Mouse (Mus musculus): Measurements from ENCODE around the gene Ppt2.

Gene Ppt2

DNA sequence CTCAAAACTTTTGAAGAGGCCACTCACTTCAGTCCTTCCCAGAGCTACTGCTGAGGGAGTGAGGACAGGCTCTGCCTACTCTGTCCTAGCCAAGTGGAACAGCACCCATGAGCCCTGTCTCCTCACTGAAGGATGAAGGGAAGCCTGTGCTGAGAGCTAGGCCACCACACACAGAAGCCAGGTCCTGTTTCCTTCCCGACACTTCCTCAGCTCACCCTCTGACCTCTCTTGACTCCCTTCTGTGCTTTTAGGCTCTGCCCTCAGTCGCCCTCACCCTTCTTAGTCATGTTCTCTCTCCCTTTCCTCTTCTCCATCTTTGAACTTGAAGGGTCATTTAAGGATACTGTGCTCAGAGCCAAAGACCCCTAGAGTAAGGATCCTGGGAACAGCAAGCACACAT, 29.0 kb upstream of the Ppt2 start:
- ATAC-seq (ENCODE audit: insufficient number of reproducible peaks, low FRiP score, low TSS enrichment), result no peak

DNA sequence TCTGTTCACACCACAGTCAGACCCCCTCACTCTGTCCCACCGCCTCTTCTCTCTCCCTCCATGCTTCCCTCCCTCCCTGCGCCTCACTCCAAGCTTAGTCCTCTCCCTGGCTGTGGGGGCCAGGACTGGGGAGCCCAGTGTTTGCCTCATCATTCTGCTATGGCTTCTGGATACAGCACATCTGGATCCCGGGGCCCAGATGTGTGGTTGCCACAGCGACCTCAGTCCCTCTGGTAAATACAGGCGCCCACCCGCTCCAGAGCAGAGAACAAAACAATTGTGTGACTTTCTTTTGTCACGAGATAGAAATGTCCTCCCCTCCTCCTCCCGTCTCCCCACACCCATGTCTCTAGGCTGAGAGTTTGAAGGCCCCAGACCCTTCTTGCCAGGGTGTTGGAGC, 28.4 kb upstream of the Ppt2 start:
- ATAC-seq (ENCODE audit: insufficient number of reproducible peaks, low FRiP score, low TSS enrichment), result no peak

DNA sequence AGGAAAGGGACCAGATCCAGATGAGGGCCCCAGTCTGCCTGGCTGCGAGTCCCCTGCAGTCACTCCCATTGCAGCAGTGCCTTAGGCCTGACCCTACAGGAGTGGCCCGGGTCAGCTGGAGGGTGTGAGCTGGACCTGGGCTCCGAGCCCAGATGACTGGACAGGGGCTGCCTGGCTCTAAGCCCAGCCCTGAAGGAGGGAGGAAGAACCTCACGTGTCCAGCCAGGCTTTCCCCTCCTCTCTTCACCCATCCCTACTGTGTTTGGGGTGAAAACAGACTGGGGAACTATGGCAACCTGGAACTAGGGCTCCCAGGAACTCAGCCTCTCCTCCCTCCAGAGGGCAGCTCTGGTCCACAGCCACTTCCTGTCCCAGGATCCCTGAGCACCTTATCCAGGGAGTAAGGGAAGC, 27.3 kb upstream of the Ppt2 start:
- peak; percentile 36; the same call in 1 of the 2 replicates for ATAC-seq (ENCODE audit: insufficient number of reproducible peaks, low FRiP score, low TSS enrichment)

DNA sequence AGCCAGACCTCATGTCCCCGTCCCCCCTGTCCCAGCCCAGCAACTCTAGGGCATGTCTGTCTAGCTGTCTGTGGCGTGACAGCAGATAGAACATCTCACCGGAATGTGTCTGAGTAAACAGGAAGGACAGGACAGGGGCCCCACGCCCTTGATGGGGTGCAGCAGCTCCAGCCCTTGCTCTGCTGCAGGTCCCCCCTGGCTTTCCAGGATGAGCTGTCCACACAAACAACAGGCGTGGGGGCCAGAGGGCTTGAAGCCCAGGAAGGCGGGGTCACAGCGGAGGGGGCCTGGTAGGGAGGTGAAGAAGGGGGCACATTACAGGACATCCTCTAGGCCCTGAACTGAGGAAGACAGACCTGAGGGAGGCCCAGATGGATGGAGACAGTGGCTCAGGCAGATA, 26.9 kb upstream of the Ppt2 start:
- no peak for ATAC-seq (ENCODE audit: insufficient number of reproducible peaks, low FRiP score, low TSS enrichment)

DNA sequence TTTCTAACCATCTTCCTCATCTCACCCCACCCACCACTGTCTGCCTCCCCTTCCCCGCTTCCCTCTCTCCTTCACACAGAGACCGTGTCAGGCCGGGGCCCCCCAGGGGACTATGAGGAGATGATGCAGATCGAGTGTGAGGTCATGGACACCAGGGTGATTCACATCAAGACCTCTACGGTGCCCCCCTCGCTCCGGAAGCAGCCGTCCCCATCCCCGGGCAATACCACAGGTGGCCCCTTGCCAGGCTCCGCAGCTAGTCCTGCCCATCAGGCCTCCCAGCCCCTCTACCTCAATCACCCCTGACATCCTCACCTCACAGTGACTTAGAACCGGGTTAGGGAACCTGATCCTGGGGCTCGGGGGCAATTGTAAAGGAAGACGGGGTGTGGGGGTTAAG, 26.1 kb upstream of the Ppt2 start:
- no peak for ATAC-seq (ENCODE audit: insufficient number of reproducible peaks, low FRiP score, low TSS enrichment)

DNA sequence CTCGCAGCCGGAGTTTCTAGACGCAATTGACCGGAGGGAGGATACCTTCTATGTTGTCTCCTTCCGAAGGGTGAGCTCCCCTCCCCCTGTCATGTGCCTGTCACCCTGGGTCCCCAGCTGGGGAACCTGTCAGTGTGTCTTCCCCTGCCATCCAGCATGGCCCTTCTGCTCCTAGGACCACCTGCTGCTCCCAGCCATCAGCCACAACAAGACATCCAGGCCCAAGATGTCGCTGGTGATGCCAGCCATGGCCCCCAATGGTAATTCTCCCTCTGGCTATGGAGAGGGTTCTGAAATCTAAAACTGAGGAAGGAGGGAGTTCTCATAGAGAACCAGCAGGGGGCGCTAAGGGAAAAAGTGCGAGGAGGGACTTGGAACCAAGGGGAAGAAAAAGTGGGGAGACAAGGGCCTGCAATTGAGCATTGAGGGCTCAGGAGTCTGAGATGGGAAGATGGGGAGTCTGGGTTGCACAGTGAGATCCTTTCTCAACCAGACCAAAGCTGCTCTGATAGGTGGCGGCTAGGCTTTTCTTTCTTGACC, 25.5 kb upstream of the Ppt2 start:
- no peak for ATAC-seq (ENCODE audit: insufficient number of reproducible peaks, low FRiP score, low TSS enrichment)

DNA sequence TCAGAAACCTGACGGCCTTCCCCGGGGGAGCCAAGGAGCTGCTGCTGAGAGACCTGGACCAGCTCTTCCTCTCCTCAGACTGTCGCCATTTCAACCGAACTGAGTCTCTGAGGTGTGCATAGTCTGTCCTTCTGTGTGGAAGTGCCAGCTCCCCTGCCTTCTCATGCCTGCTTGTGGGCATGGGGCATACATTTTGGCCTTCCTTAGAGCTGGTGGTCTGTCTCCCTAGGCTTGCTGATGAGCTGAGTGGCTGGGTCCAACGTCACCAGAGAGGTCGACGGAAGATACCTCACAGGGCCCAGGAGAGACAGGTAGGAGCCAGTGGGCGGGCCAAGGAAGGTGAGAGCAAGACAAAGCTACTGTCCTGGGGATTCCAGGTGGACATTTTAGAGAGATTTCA, 24.7 kb upstream of the Ppt2 start:
- ATAC-seq (ENCODE audit: insufficient number of reproducible peaks, low FRiP score, low TSS enrichment), result no peak

DNA sequence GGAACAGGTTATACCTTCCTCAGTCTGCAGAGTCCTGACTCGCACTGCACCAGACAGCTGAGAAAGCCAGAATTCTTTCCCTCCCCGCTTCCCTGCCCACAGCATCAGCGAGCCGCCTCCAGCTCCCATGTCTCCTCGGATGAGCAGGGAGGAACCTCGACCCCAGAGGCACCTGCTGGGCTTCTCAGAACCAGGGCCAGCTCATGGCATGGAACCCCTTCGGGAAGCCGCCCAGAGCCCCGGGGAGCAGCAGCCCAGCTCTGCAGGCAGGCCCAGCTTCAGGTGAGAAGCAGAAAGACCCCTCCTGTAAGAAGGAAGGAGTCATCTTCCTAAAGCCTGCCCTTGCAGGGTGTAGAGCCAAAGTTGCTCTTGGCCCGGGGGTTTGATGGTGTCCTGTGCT, 24.2 kb upstream of the Ppt2 start:
- ATAC-seq (ENCODE audit: insufficient number of reproducible peaks, low FRiP score, low TSS enrichment), result no peak

DNA sequence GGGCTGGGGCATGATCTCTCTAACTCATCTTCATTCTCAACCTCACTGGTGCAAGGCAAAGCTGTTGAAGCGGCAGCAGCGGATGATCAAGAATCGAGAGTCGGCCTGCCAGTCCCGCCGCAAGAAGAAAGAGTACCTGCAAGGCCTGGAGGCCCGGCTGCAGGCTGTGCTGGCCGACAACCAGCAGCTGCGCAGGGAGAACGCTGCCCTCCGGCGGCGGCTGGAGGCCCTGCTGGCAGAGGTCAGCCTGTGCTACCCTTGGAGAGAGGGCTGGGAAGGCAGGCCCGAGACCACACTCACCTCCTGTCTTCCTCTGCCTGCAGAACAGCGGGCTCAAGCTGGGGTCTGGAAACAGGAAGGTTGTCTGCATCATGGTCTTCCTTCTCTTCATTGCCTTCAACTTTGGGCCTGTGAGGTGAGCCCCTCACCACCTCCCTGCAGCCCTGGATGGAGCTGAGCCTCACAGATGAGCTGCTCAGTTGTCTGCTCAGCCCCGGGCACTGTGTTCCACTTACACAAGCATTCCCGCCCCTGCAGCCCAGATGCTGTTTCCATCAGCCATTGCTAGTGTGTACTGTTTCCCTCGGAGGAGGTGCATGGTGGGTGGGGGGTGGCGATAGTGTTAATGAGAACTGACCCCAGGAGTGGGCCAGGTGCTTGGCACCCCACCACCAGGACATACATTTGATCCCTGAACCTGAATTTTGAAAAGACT, 23.4 kb upstream of the Ppt2 start:
- ATAC-seq (ENCODE audit: insufficient number of reproducible peaks, low FRiP score, low TSS enrichment), result no peak

DNA sequence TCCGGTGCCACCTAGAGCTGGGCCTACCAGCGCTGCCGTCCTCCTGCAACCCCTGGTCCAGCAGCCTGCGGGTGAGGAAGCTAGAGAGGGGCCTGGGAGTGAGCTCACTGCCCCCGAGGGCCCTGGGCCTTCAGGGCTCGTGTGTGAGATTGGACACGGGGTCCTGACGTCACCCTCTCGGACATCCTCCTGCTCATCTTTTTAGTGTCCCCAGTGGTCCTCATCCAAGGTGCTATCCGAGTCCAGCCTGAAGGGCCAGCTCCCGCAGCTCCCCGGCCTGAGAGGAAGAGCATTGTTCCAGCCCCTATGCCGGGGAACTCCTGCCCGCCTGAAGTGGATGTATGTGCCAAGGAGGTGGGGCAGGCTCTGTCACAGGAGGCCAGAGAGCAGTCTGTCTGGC, 22.5 kb upstream of the Ppt2 start:
- ATAC-seq (ENCODE audit: insufficient number of reproducible peaks, low FRiP score, low TSS enrichment), result no peak

DNA sequence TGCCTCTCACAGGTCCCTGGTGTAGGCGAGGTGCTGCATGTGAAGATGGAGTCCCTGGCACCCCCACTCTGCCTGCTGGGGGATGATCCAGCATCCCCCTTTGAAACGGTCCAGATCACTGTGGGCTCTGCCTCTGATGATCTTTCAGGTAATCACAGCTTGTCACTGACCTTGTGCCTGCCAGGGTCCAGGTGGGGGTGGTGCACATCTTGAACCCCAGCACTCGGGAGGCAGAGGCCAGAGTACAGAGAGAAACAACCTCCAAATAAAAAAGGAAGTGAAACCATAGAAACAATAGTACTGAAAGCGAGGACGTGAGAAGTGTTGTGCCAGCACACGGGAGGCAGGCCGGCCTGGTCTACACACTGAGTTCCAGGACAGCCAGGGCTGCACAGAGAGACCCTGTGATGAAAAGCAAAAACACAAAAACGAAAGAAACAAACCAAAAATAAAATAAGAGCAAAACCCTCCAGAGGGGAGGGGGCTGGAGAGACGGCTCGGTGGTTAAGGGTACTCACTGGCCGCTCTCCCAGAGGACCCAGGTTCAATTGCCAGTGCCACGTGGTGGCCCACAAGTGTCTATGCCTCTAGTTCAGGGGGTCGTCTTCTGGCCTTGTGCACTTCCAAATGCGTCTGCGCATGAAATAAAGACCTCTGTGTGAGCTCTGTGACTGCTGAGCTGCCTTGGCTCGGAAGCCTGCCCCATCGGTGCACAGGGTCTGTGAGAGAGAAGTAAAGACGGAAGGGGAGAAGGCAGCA, 21.0 kb upstream of the Ppt2 start:
- no peak for ATAC-seq (ENCODE audit: insufficient number of reproducible peaks, low FRiP score, low TSS enrichment)

DNA sequence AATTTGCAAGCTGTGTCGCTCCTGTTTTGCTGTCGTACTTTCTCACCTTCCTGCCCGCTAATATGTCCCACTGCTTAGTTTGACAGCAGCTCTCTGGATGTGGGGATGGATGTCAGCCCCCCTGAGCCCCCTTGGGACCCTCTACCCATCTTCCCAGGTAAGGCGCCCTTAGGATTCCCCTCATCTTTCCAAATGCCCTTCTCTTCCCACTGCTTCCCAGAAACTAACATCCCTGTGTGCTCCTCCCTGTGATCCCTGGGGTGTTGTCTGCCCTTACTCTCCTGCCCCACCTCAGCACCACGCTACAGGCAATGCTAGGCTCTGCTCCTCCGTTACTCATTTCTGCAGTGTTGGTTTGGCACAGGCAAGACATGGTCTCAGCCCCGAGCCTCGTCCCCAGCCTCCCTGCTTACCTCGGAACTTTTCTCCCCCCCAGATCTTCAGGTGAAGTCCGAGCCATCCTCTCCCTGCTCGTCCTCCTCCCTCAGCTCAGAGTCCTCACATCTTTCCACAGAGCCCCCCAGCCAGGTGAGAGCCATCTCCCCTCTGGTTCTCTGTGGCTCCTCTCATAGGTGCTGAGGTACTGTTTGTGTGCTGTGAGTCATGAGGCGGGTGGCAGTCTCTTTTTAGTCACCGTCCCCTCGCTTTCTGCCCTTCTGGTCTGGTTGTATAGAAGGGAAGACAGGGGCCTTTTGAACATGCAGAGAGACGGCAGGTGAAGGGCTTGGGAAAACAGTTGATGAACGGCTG, 20.0 kb upstream of the Ppt2 start:
- no peak for ATAC-seq (ENCODE audit: insufficient number of reproducible peaks, low FRiP score, low TSS enrichment)

DNA sequence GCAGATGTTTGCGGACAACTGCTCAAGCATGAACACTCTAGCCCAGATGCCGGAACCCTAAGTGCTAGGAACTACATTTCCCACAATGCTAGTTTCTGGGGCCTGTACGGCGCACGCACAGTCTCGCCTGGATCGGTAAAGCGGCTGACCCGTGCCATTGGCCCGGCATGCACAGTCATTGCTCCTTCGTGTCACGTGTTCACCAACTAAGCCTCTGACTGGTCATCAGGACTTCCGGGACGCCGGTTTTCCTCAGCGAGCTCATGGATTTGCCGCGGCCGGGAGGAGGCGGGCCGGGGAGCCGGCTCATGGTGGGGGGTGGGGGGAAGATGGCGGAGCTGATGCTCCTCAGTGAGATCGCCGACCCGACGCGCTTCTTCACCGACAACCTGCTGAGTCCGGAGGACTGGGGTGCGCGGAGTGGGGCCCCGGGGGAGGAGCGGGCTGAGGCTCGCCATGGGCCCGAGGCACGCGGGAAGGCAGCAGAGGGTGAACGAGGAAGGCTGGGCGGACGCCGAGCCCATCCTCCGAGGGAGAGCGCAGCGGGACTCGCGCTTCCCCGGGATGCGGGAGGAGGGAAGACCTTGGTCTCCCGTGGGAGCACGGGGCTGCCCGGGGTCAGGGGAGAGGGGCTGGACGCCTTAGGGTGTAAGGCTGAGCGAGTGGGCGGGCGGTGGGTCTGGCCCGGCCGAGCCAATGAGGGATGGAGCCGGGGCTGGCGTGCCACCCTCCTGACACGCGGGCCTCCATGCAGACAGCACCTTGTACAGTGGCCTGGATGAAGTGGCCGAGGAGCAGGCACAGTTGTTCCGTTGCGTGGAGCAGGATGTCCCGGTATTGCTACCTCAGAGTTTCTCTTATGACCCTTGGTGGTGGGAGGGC, 18.8 kb upstream of the Ppt2 start, which contains the start of gene Atf6b:
Gene Atf6b, plus strand, starts transcription at position 241 of the 882 bp plus-strand sequence.
- ATAC-seq (ENCODE audit: insufficient number of reproducible peaks, low FRiP score, low TSS enrichment), result peak; percentile 92

DNA sequence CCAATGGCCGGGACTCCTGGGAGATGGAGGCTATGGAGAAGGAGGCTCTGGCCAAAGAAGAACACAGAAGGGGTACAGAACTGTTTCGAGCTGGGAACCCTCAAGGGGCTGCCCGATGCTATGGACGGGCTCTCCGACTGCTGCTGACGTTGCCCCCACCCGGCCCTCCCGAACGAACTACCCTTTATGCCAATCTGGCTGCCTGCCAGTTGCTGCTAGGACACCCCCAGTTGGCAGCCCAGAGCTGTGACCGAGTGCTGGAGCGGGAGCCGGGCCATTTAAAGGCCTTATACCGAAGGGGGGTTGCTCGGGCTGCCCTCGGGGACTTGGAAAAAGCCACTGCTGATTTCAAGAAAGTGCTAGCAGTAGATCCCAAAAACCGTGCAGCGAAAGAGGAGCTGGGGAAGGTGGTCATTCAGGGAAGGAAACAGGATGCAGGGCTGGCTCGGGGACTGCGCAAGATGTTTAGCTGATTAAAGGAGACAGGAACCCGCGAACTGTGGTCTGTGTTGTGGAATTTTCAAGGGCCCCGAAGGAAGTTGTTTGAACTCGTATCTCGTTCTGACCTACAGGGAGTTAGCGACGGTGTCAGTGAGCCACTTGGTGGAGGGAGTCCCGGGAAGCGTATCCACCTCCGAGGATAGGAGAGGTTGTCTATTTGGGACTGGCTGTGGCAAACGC, 17.7 kb upstream of the Ppt2 start:
- no peak for ATAC-seq (ENCODE audit: insufficient number of reproducible peaks, low FRiP score, low TSS enrichment)

DNA sequence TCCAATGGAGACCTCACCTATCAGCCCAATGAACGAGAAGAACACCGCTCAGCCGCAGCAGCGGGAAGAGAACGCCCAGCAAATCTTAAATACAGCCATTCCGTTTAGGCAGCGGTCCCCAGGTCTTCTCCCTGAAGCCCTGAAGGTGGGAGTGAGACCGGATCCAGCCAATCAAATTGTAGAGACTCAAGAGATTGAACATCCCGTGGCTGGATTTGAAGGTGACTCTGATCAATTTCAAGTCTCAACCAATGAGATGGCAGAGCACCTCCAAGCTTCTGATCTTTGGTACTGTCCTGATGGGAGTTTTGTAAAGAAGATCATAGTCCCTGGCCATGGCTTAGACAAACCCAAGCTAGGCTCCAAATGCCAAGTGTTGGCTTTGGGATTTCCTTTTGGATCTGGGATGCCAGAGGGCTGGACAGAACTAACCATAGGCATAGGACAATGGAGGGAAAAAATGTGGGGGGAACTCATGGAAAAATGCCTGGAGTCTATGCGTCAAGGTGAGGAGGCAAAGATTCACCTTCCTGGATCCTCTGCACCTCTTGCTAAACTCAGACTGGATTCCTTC, 17.0 kb upstream of the Ppt2 start:
- ATAC-seq (ENCODE audit: insufficient number of reproducible peaks, low FRiP score, low TSS enrichment), result no peak

DNA sequence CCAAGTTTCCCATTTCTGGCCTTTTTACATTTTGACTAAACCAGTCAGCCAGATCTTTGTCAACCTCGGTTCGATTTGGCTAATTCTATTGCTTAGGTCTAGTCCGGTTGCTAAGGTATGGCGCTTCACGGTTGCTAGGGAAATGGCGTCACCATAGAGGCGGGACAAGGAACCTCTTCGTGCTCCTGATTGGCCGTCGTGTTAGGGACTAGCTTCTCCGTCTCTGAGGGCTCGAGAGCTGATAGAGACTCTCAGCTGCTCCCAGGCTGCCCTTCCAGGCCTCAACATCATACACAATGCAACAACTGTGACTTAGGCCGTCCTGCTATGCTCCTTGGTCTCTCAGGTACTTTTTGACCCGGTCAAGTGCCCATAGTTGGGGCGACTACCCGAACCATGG, 16.3 kb upstream of the Ppt2 start, which contains the start of gene Fkbpl:
Gene Fkbpl, plus strand, starts transcription at position 157 of the 400 bp plus-strand sequence.
- ATAC-seq (ENCODE audit: insufficient number of reproducible peaks, low FRiP score, low TSS enrichment), result peak; percentile 62

DNA sequence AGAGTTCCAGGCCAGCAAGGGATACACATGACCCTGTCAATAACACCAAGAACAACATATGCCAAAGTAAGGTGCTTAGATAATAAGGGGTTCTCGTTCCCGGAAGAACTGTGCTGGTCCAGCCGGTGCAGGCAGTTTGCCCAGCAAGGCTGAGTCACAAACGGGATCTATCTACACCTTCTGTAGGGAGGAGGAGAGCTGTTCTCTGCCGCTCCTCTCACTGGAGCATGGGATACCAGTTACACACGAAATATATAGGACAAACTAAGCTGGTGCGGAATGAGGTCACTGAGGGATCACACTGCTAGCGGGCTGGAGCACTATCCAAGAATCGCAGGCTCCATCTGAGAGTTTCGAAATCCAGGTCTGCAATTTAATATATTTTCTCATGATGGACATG, 15.6 kb upstream of the Ppt2 start:
- no peak for ATAC-seq (ENCODE audit: insufficient number of reproducible peaks, low FRiP score, low TSS enrichment)

DNA sequence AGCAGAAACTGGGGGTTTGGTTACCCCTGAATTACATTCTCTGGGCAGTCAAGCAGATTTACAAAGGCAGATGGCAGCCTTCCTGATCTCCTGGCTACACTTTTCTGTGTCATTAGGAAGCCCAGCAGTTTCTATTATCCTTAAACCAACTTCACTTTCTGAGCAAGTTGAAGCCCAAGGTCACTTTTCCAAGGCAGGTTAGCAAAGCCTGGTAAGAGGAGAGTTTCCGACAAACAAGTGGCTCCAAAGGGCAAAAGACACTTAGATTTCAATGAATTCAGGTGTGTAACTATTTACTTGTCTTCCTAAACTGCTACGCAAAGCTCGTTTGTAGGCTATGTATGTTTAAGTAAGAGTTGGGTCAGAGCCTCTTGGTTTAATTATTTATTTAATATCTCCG, 15.1 kb upstream of the Ppt2 start:
- no peak for ATAC-seq (ENCODE audit: insufficient number of reproducible peaks, low FRiP score, low TSS enrichment)

DNA sequence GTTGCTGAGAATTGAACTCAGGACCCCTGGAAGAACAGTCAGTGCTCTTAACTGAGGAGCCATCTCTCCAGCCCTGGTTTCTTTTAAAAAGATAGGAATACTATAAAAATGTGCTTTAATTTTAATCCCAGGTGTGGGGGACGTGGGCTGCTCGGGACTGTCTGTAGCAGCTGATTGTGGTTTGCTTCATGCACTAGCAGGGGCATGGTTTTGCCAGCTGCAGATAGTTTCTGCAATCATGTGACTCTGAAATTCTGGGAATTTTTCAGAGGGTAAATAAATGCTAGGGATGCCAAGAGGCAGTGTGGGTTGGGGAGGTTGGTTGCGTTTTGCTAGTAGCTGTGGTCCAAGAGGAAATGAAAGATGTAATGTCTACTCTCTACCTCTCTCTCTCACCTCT, 13.6 kb upstream of the Ppt2 start:
- no peak for ATAC-seq (ENCODE audit: insufficient number of reproducible peaks, low FRiP score, low TSS enrichment)

Measured in cerebellum, adult (tissue).